Mouse (Mus musculus): Measurements from ENCODE around the gene Atp2a2. TPM values are rescaled to one million over a fixed set of nuclear protein-coding genes. Genes with fewer than 3 reads are reported as not detected.
A peak's percentile ranks its signal among the peaks of the same experiment; 100 is the strongest.

Atp2a2 gene
- polyA plus RNA-seq, 1 experiment from 2014 or later: 37.0 TPM

DNA sequence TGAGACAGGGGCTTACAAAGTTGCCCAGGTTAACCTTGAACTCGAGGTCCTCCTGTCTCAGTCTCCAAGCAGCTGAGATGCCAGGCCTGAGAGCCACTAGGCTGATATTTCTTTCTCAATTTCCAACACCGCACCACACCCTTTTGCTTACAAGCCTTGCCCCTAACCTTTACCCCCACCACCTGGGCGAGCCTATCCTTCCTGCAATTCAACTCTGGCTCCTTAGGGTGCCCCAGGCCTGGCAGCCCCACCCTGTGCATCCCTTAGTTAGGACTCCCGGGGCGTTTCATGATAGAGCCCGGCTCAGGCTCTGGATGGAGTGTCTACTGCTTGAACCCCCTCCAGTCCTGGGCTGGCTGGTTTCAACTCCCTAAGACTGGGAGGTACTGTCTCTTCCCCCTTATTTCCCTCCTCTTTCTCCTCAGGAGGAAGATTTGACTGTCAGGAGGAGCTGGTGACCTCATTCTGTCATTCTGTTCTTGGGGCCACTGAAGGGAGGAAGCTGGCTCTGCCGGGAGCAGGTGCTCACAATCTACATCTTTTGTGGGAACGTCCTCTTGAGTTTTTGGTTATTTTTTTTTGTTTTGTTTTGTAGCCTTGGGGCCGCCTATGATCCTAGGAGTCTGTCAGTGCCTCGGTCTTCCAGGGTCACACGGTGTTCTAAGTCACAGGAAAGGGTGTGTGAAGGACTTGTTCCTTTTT is 14.2 kb upstream of the Atp2a2 start:
- no peak overlapping the region for H3K4me3 ChIP-seq
- WGBS: 84% methylated on average over 11 of the region's 11 CpGs
- H3K4me1 ChIP-seq: peaks cover 53% of the 10 kb centered on the region
- H3K9me3 ChIP-seq (replicated peaks): no peaks in the 10 kb centered on the region
- DNase-seq (ENCODE audit: low spot score): no peak
- H3K27ac ChIP-seq (replicated peaks): no peak overlapping the region
- no peaks in the 10 kb centered on the region for H3K27me3 ChIP-seq (ENCODE audit: low read depth, poor library complexity, severe bottlenecking)
- H3K36me3 ChIP-seq: no peaks in the 10 kb centered on the region

- no peaks in the 10 kb centered on the region for H3K9me3 ChIP-seq (replicated peaks)
- peaks cover 37% of the 10 kb centered on the region for H3K4me1 ChIP-seq
- H3K36me3 ChIP-seq: no peaks in the 10 kb centered on the region
- peak overlapping the region; percentile 34; the same call in 1 of the 2 replicates for H3K4me3 ChIP-seq
- WGBS: 21% methylated on average over 8 of the region's 8 CpGs
- H3K27ac ChIP-seq (replicated peaks): peak overlapping the region; percentile 61
- no peak for DNase-seq (ENCODE audit: low spot score)
- H3K27me3 ChIP-seq (ENCODE audit: low read depth, poor library complexity, severe bottlenecking): no peaks in the 10 kb centered on the region
Measured at GRCm38 (mm10) chr5:122514127-122514521, 12.1 kb upstream of the Atp2a2 start.

GRCm38 (mm10) chr5:122513421-122514126 is 11.5 kb upstream of the Atp2a2 start:
- H3K36me3 ChIP-seq: no peaks in the 10 kb centered on the region
- H3K27me3 ChIP-seq (ENCODE audit: low read depth, poor library complexity, severe bottlenecking): no peaks in the 10 kb centered on the region
- peaks cover 32% of the 10 kb centered on the region for H3K4me1 ChIP-seq
- WGBS: 38% methylated on average over 23 of the region's 23 CpGs
- no peaks in the 10 kb centered on the region for H3K9me3 ChIP-seq (replicated peaks)
- H3K4me3 ChIP-seq: peak overlapping the region; percentile 34
- H3K27ac ChIP-seq (replicated peaks): peak overlapping the region; percentile 61
- no peak for DNase-seq (ENCODE audit: low spot score)

- H3K4me3 ChIP-seq: no peak overlapping the region
- no peaks in the 10 kb centered on the region for H3K36me3 ChIP-seq
- peaks cover 17% of the 10 kb centered on the region for H3K4me1 ChIP-seq
- H3K27me3 ChIP-seq (ENCODE audit: low read depth, poor library complexity, severe bottlenecking): no peaks in the 10 kb centered on the region
- WGBS: 73% methylated on average over 6 of the region's 6 CpGs
- no peaks in the 10 kb centered on the region for H3K9me3 ChIP-seq (replicated peaks)
- DNase-seq (ENCODE audit: low spot score): no peak
- H3K27ac ChIP-seq (replicated peaks): no peak overlapping the region
Measured at GRCm38 (mm10) chr5:122512011-122512410, 10.0 kb upstream of the Atp2a2 start.

DNA sequence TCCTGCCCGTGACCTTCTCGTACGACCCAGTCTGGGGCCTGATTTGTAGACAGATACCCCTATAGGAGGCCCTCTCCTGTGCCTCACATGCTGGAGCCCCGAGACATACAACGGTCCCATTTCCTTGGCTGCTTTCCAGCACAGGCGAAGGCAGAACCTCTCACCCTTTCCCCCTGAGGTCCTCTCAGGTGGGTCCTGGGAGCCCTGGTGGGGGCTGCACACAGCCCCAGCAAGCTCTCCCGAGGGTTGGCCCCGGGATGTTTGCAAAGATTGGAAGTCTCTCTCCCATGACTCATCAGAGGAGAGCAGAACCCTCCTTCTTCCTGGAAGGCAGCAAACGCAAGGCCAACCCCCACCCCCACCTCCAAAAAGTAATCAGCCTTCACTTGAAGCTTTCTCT is 9.4 kb upstream of the Atp2a2 start:
- Histone ChIP-seq H3K4me1 (peaks cover 17% of the 10 kb centered on the region), H3K27me3 (ENCODE audit: low read depth, poor library complexity, severe bottlenecking) (no peaks in the 10 kb centered on the region), H3K36me3 (no peaks in the 10 kb centered on the region), H3K9me3 (replicated peaks) (peaks cover 3% of the 10 kb centered on the region; the same call in 1 of the 2 replicates), H3K27ac (replicated peaks) (no peak overlapping the region), H3K4me3 (no peak overlapping the region)
- whole genome bisulfite sequencing: 80% methylated on average over 9 of the region's 9 CpGs
- no peak for DNase-seq (ENCODE audit: low spot score)

DNA sequence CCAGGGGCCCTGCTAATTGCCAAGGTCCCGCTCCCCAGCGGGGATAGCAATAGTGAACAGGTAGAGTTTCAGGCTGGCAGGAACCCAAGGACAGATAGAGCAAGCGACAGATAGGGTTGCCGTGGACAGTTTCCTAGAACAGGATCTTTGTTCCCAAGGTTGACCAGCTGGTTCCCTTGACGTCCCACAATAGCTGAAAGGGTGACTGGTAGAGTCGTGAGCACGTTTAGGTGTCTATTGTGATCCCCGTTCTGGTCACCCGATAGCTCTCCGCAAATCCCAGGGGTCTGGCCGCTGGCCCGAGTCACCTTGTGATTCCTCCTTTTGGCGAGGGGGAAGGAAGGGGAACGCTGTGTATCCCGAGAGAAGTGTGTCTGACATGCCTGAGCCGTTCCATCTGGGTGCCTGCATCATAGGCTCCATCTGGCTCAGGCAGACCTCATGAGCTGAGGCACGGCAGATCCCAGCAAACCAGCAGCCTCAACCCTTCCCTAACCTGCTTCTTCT is 8.7 kb upstream of the Atp2a2 start:
- 73% methylated on average over 17 of the region's 17 CpGs for WGBS
- Histone ChIP-seq H3K4me1 (peaks cover 17% of the 10 kb centered on the region), H3K4me3 (no peak overlapping the region), H3K27ac (replicated peaks) (no peak overlapping the region), H3K36me3 (no peaks in the 10 kb centered on the region), H3K27me3 (ENCODE audit: low read depth, poor library complexity, severe bottlenecking) (no peaks in the 10 kb centered on the region), H3K9me3 (replicated peaks) (peaks cover 5% of the 10 kb centered on the region; the same call in 1 of the 2 replicates)
- DNase-seq (ENCODE audit: low spot score): no peak

- Histone ChIP-seq H3K4me3 (no peak overlapping the region), H3K4me1 (peaks cover 17% of the 10 kb centered on the region), H3K27ac (replicated peaks) (no peak overlapping the region), H3K36me3 (no peaks in the 10 kb centered on the region), H3K9me3 (replicated peaks) (peaks cover 5% of the 10 kb centered on the region; the same call in 1 of the 2 replicates), H3K27me3 (ENCODE audit: low read depth, poor library complexity, severe bottlenecking) (no peaks in the 10 kb centered on the region)
- WGBS: 85% methylated on average over 7 of the region's 7 CpGs
- DNase-seq (ENCODE audit: low spot score): no peak
Measured at GRCm38 (mm10) chr5:122509608-122510007, 7.6 kb upstream of the Atp2a2 start.

DNA sequence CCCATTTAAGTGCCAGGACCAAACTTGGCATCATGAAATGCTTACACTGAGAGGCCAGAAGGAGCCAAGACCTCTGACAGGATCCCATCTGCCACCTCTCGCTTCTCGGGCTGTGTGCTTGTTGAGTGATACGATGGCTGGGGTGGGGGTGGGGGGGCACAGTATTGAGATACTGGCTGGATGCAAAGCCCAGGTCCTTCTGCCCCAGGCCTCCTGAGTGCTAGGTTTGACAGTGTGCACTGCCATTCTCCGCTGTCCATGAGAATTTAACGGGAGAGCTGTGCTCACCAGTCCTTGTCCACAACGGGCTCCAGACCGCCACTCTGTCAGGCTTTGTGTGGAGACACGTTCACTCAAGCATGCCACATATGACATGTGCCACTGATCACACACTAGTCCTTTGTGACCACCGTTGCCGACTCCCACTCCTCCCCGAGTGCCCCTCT is 6.9 kb upstream of the Atp2a2 start:
- Histone ChIP-seq H3K4me1 (peaks cover 14% of the 10 kb centered on the region), H3K27me3 (ENCODE audit: low read depth, poor library complexity, severe bottlenecking) (peaks cover 2% of the 10 kb centered on the region; the same call in 1 of the 2 replicates), H3K27ac (replicated peaks) (no peak overlapping the region), H3K4me3 (no peak overlapping the region), H3K9me3 (replicated peaks) (peaks cover 5% of the 10 kb centered on the region; the same call in 1 of the 2 replicates), H3K36me3 (no peaks in the 10 kb centered on the region)
- WGBS: 92% methylated on average over 11 of the region's 11 CpGs
- DNase-seq (ENCODE audit: low spot score): no peak

GRCm38 (mm10) chr5:122507396-122507795 is 5.4 kb upstream of the Atp2a2 start:
- Histone ChIP-seq H3K9me3 (replicated peaks) (peaks cover 5% of the 10 kb centered on the region; the same call in 1 of the 2 replicates), H3K4me3 (no peak overlapping the region), H3K36me3 (no peaks in the 10 kb centered on the region), H3K4me1 (peaks cover 22% of the 10 kb centered on the region), H3K27ac (replicated peaks) (no peak overlapping the region), H3K27me3 (ENCODE audit: low read depth, poor library complexity, severe bottlenecking) (peaks cover 8% of the 10 kb centered on the region)
- DNase-seq (ENCODE audit: low spot score): no peak

GRCm38 (mm10) chr5:122506462-122506861 is 4.4 kb upstream of the Atp2a2 start:
- H3K36me3 ChIP-seq: no peaks in the 10 kb centered on the region
- H3K9me3 ChIP-seq (replicated peaks): peaks cover 5% of the 10 kb centered on the region; the same call in 1 of the 2 replicates
- H3K27ac ChIP-seq (replicated peaks): no peak overlapping the region
- H3K27me3 ChIP-seq (ENCODE audit: low read depth, poor library complexity, severe bottlenecking): peaks cover 8% of the 10 kb centered on the region
- WGBS: 88% methylated on average over 3 of the region's 3 CpGs
- DNase-seq (ENCODE audit: low spot score): no peak
- no peak overlapping the region for H3K4me3 ChIP-seq
- H3K4me1 ChIP-seq: peaks cover 20% of the 10 kb centered on the region

- peaks cover 8% of the 10 kb centered on the region for H3K27me3 ChIP-seq (ENCODE audit: low read depth, poor library complexity, severe bottlenecking)
- no peaks in the 10 kb centered on the region for H3K36me3 ChIP-seq
- peaks cover 5% of the 10 kb centered on the region; the same call in 1 of the 2 replicates for H3K9me3 ChIP-seq (replicated peaks)
- H3K4me3 ChIP-seq: no peak overlapping the region
- WGBS: 83% methylated on average over 5 of the region's 5 CpGs
- H3K27ac ChIP-seq (replicated peaks): no peak overlapping the region
- H3K4me1 ChIP-seq: peaks cover 19% of the 10 kb centered on the region
- no peak for DNase-seq (ENCODE audit: low spot score)
Measured at GRCm38 (mm10) chr5:122505554-122505953, 3.5 kb upstream of the Atp2a2 start.

DNA sequence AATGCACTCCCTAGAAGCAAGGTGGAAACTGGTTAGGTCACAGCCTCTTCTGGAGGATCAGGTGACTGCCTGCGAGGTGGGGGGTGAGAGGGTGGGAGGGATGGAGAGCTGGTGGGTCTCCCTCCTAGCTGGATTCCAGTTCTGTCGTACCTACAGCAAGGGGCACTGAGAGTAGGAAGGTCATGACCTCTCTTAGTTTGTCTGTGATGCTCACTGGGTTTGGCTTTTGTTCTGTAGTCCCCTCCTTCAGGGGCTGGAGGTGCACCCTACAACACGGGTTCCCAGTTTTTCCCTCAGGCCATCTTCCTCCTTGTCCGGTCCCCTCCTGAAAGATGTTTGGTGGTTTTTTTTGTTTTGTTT is 1.7 kb upstream of the Atp2a2 start:
- no peak for DNase-seq (ENCODE audit: low spot score)
- 25% methylated on average over 4 of the region's 4 CpGs for WGBS
- H3K27ac ChIP-seq (replicated peaks): no peak overlapping the region
- peaks cover 16% of the 10 kb centered on the region; the same call in 1 of the 2 replicates for H3K36me3 ChIP-seq
- peaks cover 5% of the 10 kb centered on the region; the same call in 1 of the 2 replicates for H3K9me3 ChIP-seq (replicated peaks)
- peaks cover 8% of the 10 kb centered on the region for H3K27me3 ChIP-seq (ENCODE audit: low read depth, poor library complexity, severe bottlenecking)
- H3K4me3 ChIP-seq: no peak overlapping the region
- H3K4me1 ChIP-seq: peaks cover 37% of the 10 kb centered on the region
